Mouse (Mus musculus): Measurements from ENCODE around the gene Hormad2. TPM values are rescaled to one million over a fixed set of nuclear protein-coding genes. Genes with fewer than 3 reads are reported as not detected.

Gene Hormad2
- polyA plus RNA-seq, 1 experiment from 2014 or later: 0.17 TPM

GRCm38 (mm10) chr11:4297753-4298152 is 143.2 kb downstream of the Hormad2 start:
- WGBS: 56% methylated on average over 3 of the region's 3 CpGs
- ATAC-seq (ENCODE audit: insufficient read depth, low FRiP score, low read depth): no peak
- H3K4me1 ChIP-seq: peaks cover 21% of the 10 kb centered on the region

GRCm38 (mm10) chr11:4296610-4297275 is 144.2 kb downstream of the Hormad2 start:
- 67% methylated on average over 10 of the region's 10 CpGs for WGBS
- no peaks in the 10 kb centered on the region for H3K36me3 ChIP-seq
- H3K9ac ChIP-seq: no peak overlapping the region
- peaks cover 16% of the 10 kb centered on the region for H3K4me1 ChIP-seq
- H3K27me3 ChIP-seq (replicated peaks): no peaks in the 10 kb centered on the region
- no peak overlapping the region for H3K4me2 ChIP-seq
- no peak overlapping the region for H3K27ac ChIP-seq
- H3K4me3 ChIP-seq (replicated peaks): no peak overlapping the region
- no peak for ATAC-seq (ENCODE audit: insufficient read depth, low FRiP score, low read depth)
- H3K9me3 ChIP-seq: no peaks in the 10 kb centered on the region

More at GRCm38 (mm10) chr11:4297753-4298152, 143.2 kb downstream of the Hormad2 start:
- Histone ChIP-seq H3K4me2 (no peak overlapping the region), H3K36me3 (no peaks in the 10 kb centered on the region), H3K9ac (no peak overlapping the region), H3K27ac (no peak overlapping the region), H3K9me3 (no peaks in the 10 kb centered on the region), H3K4me3 (replicated peaks) (no peak overlapping the region), H3K27me3 (replicated peaks) (no peaks in the 10 kb centered on the region)

Other genes with a start within 250 kb of the Hormad2 start
- 3.8 and 4.8 TPM in 2 replicates for gene Castor1, start 222.9 kb downstream of the Hormad2 start, polyA plus RNA-seq (2015; fragmentation: Nextera tagmentation; extraction: Ambion mirVana)
- 0.22 TPM in 2 replicates for gene Osm, start 204.7 kb downstream of the Hormad2 start, polyA plus RNA-seq (2015; fragmentation: Nextera tagmentation; extraction: Ambion mirVana)
- 0.61 and 0.65 TPM in 2 replicates for gene Lif, start 183.5 kb downstream of the Hormad2 start, polyA plus RNA-seq (2015; fragmentation: Nextera tagmentation; extraction: Ambion mirVana)
- 23.8 and 25.1 TPM in 2 replicates for gene Mtmr3, start 153.8 kb upstream of the Hormad2 start, polyA plus RNA-seq (2015; fragmentation: Nextera tagmentation; extraction: Ambion mirVana)
- gene Gm11032, start 179.0 kb upstream of the Hormad2 start, polyA plus RNA-seq (2015; fragmentation: Nextera tagmentation; extraction: Ambion mirVana): not detected in 2 replicates
- 31.5 and 36.5 TPM in 2 replicates for gene Ascc2, start 196.6 kb upstream of the Hormad2 start, polyA plus RNA-seq (2015; fragmentation: Nextera tagmentation; extraction: Ambion mirVana)